Mouse (Mus musculus) adrenal gland, adult 18-20 months (tissue): ENCODE measurements at regions not wholly inside any gene's neighbourhood (a gene's known extent, or its start where the extent isn't known, plus 50 kb on each side); places are given as distances from the start of the nearest gene placed in this dataset.
"Not testable (repeated sequence)": the region's sequence is repeated elsewhere in the genome, so short reads cannot be mapped to it uniquely, and the experiment has no call there.

Source experiments
- DNase-seq, 2 experiments: peaks; one replicate each; pipeline ENCODE4 v3.0.0; 2021 to 2022; ENCODE audit warnings: low spot score in 2 of 2

DNA sequence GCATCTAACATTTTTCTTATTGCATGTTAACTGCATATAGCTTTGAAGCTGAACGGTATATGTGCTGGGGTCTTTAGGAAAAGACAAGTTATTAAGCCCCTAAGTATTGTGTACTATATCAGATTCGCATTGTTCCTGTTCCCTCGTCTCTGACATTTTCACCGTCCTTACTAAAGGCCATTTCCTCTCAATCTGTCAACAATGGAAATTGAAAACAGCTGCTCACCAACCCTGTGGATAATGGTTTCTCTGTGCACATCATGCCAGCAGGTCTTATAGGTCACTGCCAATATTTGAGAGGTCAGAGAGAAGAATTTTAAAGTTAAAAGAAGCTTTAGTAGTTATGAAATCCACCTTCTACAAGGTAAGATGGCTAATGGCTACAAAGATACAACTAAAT, 797.4 kb upstream of the Impad1 start:
- DNase-seq: no peak

DNA sequence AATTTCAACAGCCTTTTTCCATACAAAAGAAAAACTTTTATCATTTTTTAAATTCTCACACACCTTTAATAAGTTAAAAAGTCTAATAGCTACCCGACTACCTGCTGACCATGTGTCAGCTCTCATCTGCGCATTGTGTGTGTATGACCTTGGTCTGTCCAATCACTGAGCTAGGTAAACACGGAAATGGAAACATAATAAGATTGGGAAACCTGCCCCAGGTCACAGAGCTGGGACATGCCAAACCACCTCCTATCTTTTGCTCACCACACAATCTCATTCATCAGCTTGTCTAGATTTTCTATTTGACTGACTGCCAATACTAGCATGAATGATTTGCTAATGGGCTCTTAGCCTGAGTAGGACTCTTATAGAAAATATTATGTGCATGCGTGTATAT, 794.3 kb upstream of the Impad1 start:
- no peak for DNase-seq

DNA sequence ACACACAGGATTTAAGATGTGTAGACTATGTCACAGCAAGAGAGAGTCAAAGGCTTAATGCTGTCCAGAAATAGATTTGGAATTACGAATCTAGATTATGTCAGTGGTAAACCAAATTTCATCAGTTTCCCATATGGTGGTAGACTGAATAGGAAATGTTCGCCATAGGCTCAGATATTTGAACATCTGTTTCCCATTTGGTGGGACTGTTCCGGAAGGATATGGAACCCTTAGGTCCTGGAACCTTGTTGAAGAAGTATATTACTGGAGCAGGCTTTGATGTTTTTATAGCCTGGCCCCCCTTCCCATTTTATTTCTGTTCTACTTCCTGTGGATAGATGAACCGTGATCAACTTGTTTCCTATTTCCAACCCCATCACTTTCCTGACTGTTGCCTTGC, 792.0 kb upstream of the Impad1 start:
- DNase-seq: no peak

DNA sequence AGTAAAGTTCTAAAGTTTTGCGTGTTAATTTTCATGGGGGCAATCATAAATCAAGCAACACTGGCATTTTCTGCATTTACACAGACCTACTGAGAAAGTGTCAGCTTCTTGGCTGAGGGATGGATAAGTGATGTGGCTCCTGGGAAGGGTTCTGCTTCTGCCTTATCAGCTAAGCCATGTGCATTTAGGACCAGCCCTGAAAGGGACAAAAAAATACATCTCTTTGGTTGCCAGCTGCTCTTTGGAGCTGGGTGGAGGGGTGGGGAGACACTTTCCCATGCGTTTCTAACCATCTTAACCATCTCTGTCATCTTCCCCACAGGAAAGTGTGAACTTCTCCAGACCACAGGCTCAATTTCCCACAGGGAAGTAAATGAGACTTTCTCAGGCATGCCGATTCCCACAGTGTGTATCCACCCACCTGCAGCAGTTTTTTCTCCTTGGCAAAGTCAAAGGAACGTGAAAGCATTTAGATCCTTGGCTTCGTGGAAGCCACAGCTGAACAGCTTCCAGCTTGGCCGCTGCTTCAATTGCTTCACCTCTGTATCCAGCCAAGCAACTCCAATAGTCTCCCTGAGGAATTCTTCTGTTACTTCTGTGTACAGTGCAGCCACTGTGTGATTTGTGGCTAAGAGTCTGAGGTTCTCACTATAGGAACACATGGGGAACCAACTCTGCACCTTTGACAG, 791.0 kb upstream of the Impad1 start:
- DNase-seq: peak in 1 of 2 experiments; percentile 22

GRCm38 (mm10) chr4:5568076-5568475, 774.9 kb upstream of the Impad1 start:
- no peak for DNase-seq

DNA sequence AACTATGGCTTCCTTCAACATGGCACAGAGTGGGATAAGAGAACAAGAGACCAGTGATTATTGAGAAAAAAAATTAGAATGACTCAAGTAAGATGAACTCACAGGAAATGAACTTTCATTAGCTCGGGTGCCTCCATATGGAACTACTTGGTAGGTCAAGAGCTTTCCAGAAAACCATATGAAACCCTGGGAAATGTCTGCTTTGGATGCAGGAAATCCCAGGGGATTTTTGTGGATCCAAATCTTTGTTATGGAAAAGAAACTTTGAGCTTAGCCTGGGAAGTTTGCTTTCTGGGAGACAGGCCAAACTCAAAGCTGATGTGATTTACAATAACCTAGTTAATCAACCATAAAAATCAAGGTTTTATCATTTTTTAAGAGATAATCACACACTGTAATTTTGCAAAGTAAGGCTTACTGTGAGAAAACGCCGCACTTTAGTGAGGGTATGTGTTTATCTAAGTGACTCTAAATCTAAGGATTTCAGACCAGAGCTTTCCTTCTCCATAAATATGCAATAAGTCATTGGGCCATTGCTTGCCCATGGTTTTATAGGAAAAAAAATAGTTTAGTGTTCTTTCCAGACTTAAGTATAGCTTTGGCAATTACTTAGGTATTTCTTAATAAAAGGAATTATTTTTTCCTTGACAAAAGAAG, 767.0 kb upstream of the Impad1 start:
- DNase-seq: no peak

DNA sequence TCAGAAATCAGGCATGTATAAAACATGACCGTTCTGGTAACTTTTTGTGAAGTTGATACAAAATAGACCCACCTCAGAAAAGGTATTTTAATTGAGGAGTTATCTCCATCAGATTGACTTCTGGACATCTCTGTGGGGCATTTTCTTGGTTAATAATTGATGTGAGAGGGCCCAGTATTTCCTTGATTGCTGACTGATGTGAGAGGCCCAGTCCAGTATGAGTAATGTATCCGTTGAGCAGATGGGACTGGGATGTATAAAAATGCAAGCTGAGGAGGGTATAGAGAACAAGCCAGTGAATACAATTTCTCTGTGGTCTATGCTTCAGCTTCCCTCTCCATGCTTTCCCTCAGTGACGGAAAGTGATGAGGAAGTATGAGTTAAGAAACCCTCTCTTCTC, 747.0 kb upstream of the Impad1 start:
- DNase-seq: no peak

DNA sequence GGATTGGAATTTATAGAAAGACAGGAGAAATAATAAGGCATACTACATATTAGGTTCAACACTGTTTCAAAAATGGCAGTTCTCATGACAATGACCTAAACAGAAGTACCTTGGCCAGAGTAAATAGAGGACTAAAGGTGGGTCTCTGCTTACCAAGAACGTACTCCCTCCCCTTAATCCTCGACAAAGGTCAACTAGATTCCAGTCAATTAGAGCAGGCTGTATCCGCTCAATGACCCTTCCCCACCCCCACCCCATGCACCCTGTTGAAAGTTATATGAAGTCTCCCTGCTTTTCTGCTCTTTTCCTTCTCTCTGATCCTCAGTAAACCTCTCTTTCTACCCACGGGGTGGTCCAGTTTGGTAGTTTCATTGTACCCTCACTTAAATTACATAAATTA, 737.3 kb upstream of the Impad1 start:
- no peak for DNase-seq

DNA sequence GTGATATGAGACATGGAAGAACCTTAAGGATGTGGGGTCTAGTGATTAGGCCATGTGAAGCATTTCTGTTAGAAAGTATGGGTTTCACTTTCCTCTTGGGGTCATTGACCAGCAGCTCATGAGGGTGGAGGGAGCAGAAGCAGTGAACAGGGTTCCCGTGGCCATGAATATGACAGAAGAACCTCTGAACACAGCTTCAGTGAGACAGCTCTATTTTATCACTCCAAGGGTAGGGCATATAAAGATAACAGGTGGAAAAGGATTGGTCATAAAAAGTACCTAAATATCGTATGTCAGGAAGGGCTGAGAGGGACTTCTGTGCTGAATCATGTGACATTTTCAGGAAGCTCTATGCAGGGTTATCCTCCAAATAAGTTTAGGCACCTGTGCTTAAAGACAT, 725.4 kb upstream of the Impad1 start:
- DNase-seq: no peak

- DNase-seq: not testable (repeated sequence)
Observed at GRCm38 (mm10) chr4:5515426-5515825, 722.3 kb upstream of the Impad1 start.

- DNase-seq: no peak
Observed at GRCm38 (mm10) chr4:5511743-5512142, 718.6 kb upstream of the Impad1 start.

- DNase-seq: no peak
Observed at GRCm38 (mm10) chr4:5509398-5509797, 716.2 kb upstream of the Impad1 start.

GRCm38 (mm10) chr4:5495012-5495411, 701.9 kb upstream of the Impad1 start:
- no peak for DNase-seq

DNA sequence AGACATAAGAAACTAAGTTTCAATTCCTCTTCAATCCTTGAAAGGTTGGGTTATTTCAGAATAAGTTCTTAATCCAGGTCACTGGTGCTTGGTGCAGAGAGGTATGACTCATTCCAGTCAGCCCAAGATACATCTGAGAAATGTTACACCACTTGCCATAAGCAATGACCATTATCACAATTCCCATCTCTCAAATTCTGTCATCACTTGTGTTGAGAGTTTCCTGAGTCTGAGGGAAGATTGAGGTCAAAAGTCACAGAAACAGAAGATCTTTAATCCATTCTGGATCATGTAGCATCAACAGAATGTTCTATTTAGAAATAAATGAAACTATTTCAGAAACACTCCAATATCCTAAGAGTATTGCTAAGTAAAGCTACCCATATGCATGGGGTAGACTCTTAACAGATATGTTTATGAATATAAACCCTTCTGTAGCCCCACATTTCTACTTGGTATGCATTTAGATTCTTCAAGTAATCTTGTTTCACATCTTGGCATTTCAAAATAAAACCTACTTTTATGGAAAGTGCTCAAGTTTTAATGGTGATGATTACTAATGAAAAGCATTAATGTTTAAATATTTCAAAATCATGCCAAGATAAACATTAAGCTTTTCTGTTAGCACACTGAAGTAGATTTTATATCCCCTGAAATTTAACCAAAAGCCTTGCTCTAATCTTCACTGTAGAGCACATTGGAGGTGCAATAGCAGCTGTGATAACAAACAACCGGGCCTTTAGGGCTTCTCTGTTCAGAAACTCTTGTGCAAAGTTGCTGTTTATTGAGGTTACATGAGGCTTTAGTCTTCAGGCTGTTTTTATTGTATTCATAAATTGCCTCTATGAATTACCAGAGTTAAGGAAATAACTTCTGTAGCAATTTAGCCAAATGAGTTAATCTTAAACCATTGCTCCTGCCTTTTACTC, 701.2 kb upstream of the Impad1 start:
- DNase-seq: no peak

- DNase-seq: no peak
Observed at GRCm38 (mm10) chr4:5486786-5487185, 693.6 kb upstream of the Impad1 start.

- DNase-seq: no peak
Observed at GRCm38 (mm10) chr4:5471891-5472558, 678.9 kb upstream of the Impad1 start.

- DNase-seq: no peak
Observed at GRCm38 (mm10) chr4:5459028-5459695, 666.0 kb upstream of the Impad1 start.

DNA sequence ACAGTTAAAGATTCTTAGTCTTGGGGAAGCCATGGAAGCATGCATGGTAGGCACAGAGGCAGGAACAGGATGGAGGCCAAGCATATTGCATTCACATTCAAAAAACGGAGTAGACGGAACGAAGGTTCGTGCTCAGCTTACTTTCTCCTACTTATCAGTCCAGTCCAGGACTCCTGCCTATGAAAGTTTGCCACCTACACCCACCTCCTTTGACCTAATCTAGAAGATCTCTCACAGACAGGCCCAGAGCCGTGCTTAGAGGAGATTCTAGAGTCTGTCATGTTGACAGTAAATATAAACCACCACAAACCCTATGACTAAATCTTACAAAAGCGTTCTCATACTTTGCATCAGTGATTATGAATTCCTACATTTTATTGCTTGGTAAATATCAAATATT, 657.3 kb upstream of the Impad1 start:
- no peak for DNase-seq

DNA sequence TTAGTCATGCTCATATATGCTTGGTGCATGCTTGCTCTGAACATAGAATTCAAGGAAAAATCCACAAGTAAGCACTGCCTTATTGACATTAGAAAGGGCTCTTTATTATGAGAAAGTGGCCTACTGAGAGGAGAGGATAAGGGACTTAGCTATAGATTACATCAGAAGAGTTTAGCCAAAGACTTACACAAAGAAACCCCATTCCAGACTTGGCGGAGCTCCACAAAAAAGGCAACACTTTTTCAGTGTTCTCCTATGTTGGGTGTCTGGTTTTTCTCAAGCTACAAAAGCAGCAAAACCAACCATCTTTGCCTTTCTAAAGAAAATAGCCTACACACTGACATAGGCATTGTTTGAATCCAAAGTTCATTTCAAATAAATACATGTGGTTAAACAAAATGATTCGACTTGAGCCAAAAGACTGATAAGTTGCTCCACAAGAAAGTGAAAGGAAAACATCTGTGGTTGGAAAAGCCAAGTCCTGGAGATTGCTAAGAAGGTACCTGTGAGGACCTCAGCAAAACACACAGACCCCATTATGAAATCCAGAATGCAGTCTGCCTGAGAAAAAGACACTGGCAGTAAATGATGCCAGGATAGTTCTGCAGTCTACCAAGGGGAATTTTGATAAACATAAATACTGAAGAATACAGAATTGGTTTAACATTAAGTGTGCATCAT, 648.3 kb upstream of the Impad1 start:
- no peak for DNase-seq

DNA sequence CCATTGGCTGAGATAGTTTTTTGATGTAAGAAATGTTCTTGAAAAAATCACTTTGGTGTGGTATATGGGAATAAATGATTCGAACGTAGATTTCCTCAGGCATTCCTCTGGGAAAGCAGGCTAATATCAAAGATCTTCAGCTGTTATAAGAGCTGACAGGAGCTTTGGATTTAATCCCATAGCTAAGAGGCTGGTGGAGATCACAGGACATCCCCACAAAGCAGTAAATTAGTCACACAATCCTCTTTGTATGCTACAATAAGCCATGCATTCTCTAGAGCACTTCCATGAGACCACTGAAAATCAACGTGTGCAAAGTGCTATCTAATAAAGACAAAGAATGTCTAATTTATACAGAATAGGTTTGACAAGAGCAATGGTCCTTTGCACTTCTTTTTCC, 643.9 kb upstream of the Impad1 start:
- no peak for DNase-seq
